Mouse (Mus musculus): ENCODE results near the gene Ptges3. TPM values are rescaled to one million over a fixed set of nuclear protein-coding genes. Genes with fewer than 3 reads are reported as not detected.
"Not testable (repeated sequence)": the region's sequence is repeated elsewhere in the genome, so short reads cannot be mapped to it uniquely, and the experiment has no call there.

The Ptges3 gene
- polyA plus RNA-seq, 1 experiment from 2014 or later, result 461 TPM

DNA sequence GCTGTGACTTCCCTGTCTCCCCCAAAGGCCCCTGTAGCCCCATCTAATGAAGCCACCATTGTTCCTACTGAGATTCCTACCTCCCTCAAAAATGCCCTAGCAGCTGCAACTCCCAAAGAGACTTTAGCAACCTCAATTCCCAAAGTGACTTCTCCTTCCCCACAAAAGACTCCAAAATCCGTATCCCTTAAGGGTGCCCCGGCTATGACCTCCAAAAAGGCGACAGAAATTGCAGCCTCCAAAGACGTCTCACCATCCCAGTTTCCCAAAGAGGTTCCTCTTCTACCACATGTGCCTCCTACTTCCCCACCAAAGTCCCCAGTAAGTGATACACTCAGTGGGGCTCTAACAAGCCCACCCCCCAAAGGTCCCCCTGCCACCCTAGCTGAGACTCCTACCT lies 17.1 kb upstream of the Ptges3 start:
- peaks cover 41% of the 10 kb centered on the region for H3K4me1 ChIP-seq
- peaks cover 76% of the 10 kb centered on the region for H3K36me3 ChIP-seq
- H3K9me3 ChIP-seq, result no peaks in the 10 kb centered on the region
- 83% methylated on average over 4 of the region's 4 CpGs for WGBS
- H3K27me3 ChIP-seq (replicated peaks), result no peaks in the 10 kb centered on the region
- H3K9ac ChIP-seq, result no peak overlapping the region
- no peak for ATAC-seq (ENCODE audit: low FRiP score, low read depth)
- H3K4me2 ChIP-seq (replicated peaks), result no peak overlapping the region
- no peak overlapping the region for H3K4me3 ChIP-seq
- H3K27ac ChIP-seq, result no peak overlapping the region

GRCm38 (mm10) chr10:128042466-128042865 lies 16.3 kb upstream of the Ptges3 start:
- Histone ChIP-seq H3K27ac (no peak overlapping the region), H3K4me2 (replicated peaks) (no peak overlapping the region), H3K9me3 (no peaks in the 10 kb centered on the region), H3K4me3 (no peak overlapping the region), H3K9ac (no peak overlapping the region), H3K36me3 (peaks cover 82% of the 10 kb centered on the region), H3K4me1 (peaks cover 32% of the 10 kb centered on the region), H3K27me3 (replicated peaks) (no peaks in the 10 kb centered on the region)
- 96% methylated on average over 3 of the region's 3 CpGs for WGBS
- no peak for ATAC-seq (ENCODE audit: low FRiP score, low read depth)

- H3K9ac ChIP-seq, result no peak overlapping the region
- H3K9me3 ChIP-seq, result no peaks in the 10 kb centered on the region
- WGBS, result 79% methylated on average over 3 of the region's 3 CpGs
- H3K36me3 ChIP-seq, result peaks cover 87% of the 10 kb centered on the region
- no peak overlapping the region for H3K4me2 ChIP-seq (replicated peaks)
- peaks cover 27% of the 10 kb centered on the region for H3K4me1 ChIP-seq
- H3K4me3 ChIP-seq, result no peak overlapping the region
- no peak overlapping the region for H3K27ac ChIP-seq
- H3K27me3 ChIP-seq (replicated peaks), result no peaks in the 10 kb centered on the region
- ATAC-seq (ENCODE audit: low FRiP score, low read depth), result no peak
Measured at GRCm38 (mm10) chr10:128043041-128043835, 15.5 kb upstream of the Ptges3 start.

GRCm38 (mm10) chr10:128048157-128048556 lies 10.6 kb upstream of the Ptges3 start:
- peaks cover 10% of the 10 kb centered on the region for H3K4me1 ChIP-seq
- H3K27me3 ChIP-seq (replicated peaks), result no peaks in the 10 kb centered on the region
- H3K4me3 ChIP-seq, result no peak overlapping the region
- H3K9me3 ChIP-seq, result no peaks in the 10 kb centered on the region
- peaks cover 79% of the 10 kb centered on the region for H3K36me3 ChIP-seq
- no peak overlapping the region for H3K27ac ChIP-seq
- no peak overlapping the region for H3K4me2 ChIP-seq (replicated peaks)
- no peak overlapping the region for H3K9ac ChIP-seq
- WGBS, result 95% methylated on average over 8 of the region's 8 CpGs
- no peak for ATAC-seq (ENCODE audit: low FRiP score, low read depth)

- H3K4me2 ChIP-seq (replicated peaks), result no peak overlapping the region
- WGBS, result 91% methylated on average over 2 of the region's 2 CpGs
- H3K4me3 ChIP-seq, result no peak overlapping the region
- no peaks in the 10 kb centered on the region for H3K9me3 ChIP-seq
- peaks cover 64% of the 10 kb centered on the region for H3K36me3 ChIP-seq
- ATAC-seq (ENCODE audit: low FRiP score, low read depth), result 0 out of 2 replicates have a peak, but pooled peaks have one; percentile 37
- no peaks in the 10 kb centered on the region for H3K4me1 ChIP-seq
- H3K27ac ChIP-seq, result no peak overlapping the region
- no peaks in the 10 kb centered on the region for H3K27me3 ChIP-seq (replicated peaks)
- H3K9ac ChIP-seq, result no peak overlapping the region
Measured at GRCm38 (mm10) chr10:128049741-128050140, 9.0 kb upstream of the Ptges3 start.

DNA sequence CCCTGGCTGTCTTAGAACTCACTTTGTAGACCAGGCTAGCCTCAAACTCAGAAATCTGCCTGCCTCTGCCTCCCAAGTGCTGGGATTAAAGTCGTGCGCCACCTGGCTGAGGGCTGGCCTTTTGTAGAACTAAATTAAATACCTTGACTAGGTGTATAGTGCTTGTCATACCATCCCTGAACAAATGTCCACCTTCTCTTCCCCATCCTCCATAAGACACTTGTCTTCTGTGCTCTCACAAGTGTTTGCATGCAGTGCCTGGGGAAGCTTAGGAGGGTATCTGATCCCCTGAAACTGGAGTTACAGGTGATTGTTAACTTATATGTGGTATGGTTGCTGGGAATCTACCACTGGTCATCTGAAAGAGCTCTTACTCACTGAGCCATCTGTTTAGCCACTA lies 8.4 kb upstream of the Ptges3 start:
- peaks cover 58% of the 10 kb centered on the region for H3K36me3 ChIP-seq
- no peak overlapping the region for H3K27ac ChIP-seq
- WGBS, result 82% methylated on average over 2 of the region's 2 CpGs
- no peaks in the 10 kb centered on the region for H3K9me3 ChIP-seq
- no peaks in the 10 kb centered on the region for H3K27me3 ChIP-seq (replicated peaks)
- no peak overlapping the region for H3K4me2 ChIP-seq (replicated peaks)
- H3K9ac ChIP-seq, result no peak overlapping the region
- no peaks in the 10 kb centered on the region for H3K4me1 ChIP-seq
- H3K4me3 ChIP-seq, result no peak overlapping the region
- ATAC-seq (ENCODE audit: low FRiP score, low read depth), result no peak

DNA sequence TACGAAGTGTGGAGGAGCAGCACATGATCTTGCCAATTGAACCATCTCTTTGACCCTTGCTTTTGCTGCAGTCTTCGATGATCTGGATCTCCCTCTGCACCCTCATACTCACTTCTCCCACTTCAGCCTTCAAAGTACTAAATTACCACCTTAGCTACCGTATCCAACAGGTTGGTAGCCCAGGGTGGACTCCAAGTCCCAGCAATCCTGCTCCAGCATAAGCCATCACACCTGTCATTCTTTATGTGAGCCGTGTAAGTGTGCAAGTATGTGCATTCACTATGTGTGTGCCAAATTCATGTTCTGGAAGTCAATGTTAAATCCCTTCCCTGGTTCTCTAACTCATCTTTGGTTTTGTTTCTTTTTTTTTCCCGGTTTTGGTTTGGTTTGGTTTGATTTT lies 7.2 kb upstream of the Ptges3 start:
- no peak overlapping the region for H3K4me2 ChIP-seq (replicated peaks)
- no peaks in the 10 kb centered on the region for H3K27me3 ChIP-seq (replicated peaks)
- no peaks in the 10 kb centered on the region for H3K4me1 ChIP-seq
- no peak overlapping the region for H3K4me3 ChIP-seq
- H3K27ac ChIP-seq, result no peak overlapping the region
- no peak overlapping the region for H3K9ac ChIP-seq
- no peaks in the 10 kb centered on the region for H3K9me3 ChIP-seq
- H3K36me3 ChIP-seq, result peaks cover 46% of the 10 kb centered on the region
- ATAC-seq (ENCODE audit: low FRiP score, low read depth), result no peak
- 94% methylated on average over 5 of the region's 5 CpGs for WGBS

DNA sequence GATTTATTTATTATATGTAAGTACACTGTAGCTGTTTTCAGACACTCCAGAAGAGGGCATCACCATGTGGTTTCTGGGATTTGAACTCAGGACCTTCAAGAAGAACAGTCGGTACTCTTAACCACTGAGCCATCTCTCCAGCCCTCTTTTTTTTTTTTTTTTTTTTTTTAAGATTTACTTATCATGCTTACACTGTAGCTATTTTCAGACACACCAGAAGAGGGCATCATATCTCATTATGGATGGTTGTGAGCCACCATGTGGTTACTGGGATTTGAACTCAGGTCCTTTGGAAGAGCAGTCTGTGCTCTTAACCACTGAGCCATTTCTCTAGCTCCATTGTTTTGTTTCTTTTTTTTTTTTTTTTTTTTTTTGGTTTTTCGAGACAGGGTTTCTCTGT lies 6.6 kb upstream of the Ptges3 start:
- WGBS, result 100% methylated on average over 1 of the region's 2 CpGs

DNA sequence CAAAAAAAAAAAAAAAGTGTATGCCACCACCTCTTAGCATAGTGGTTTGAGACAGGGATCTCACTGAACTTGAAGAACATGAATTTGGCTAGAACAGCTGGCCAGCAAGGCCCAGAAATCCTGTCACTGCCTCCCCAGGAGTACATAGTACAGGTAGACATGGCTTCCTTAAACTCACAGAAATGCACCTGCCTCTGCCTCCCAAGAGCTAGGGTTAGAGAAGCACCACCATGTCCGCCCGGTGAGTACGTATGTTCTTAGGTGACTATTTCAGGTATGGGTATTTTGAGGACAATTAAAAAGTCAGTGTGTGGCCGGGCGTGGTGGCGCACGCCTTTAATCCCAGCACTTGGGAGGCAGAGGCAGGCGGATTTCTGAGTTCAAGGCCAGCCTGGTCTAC lies 5.8 kb upstream of the Ptges3 start:
- ATAC-seq (ENCODE audit: low FRiP score, low read depth), result no peak
- H3K9me3 ChIP-seq, result no peaks in the 10 kb centered on the region
- H3K27ac ChIP-seq, result no peak overlapping the region
- H3K36me3 ChIP-seq, result peaks cover 34% of the 10 kb centered on the region
- 95% methylated on average over 8 of the region's 8 CpGs for WGBS
- H3K4me2 ChIP-seq (replicated peaks), result no peak overlapping the region
- no peak overlapping the region for H3K4me3 ChIP-seq
- H3K9ac ChIP-seq, result no peak overlapping the region
- peaks cover 6% of the 10 kb centered on the region; the same call in 1 of the 2 replicates for H3K4me1 ChIP-seq
- H3K27me3 ChIP-seq (replicated peaks), result no peaks in the 10 kb centered on the region

More for the DNA sequence above, 6.6 kb upstream of the Ptges3 start:
- not testable (repeated sequence) for H3K4me2 ChIP-seq (replicated peaks); H3K4me1 ChIP-seq; H3K9me3 ChIP-seq; ATAC-seq (ENCODE audit: low FRiP score, low read depth); H3K27ac ChIP-seq; H3K9ac ChIP-seq; H3K4me3 ChIP-seq; H3K27me3 ChIP-seq (replicated peaks)
- peaks cover 41% of the 10 kb centered on the region for H3K36me3 ChIP-seq

DNA sequence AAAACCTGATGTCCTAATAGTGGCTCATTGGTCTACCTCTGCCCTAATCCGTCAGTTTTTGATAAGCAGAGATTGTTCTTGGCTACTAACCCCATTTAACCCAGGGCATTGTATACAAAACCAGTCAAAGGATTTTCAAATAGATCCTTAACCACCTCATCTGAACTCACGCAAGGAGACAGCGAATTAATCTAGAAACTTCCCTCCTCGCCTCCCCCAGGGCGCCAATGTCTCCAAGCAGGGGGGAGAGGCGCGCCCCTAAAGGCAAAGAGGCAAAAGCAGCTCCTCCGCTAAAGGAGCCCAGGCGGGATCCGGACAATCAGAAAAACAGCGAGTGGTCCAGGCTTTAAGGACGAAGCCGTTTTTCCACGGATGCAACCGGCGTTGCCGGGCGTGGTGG lies 570 bp upstream of the Ptges3 start:
- peak overlapping the region; percentile 67 for H3K4me2 ChIP-seq (replicated peaks)
- peak; percentile 38 for ATAC-seq (ENCODE audit: low FRiP score, low read depth)
- no peaks in the 10 kb centered on the region for H3K9me3 ChIP-seq
- peak overlapping the region; percentile 97 for H3K27ac ChIP-seq
- H3K9ac ChIP-seq, result peak overlapping the region; percentile 82
- H3K4me1 ChIP-seq, result peaks cover 23% of the 10 kb centered on the region
- peak overlapping the region; percentile 72 for H3K4me3 ChIP-seq
- H3K36me3 ChIP-seq, result no peaks in the 10 kb centered on the region
- 1% methylated on average over 18 of the region's 18 CpGs for WGBS
- no peaks in the 10 kb centered on the region for H3K27me3 ChIP-seq (replicated peaks)

DNA sequence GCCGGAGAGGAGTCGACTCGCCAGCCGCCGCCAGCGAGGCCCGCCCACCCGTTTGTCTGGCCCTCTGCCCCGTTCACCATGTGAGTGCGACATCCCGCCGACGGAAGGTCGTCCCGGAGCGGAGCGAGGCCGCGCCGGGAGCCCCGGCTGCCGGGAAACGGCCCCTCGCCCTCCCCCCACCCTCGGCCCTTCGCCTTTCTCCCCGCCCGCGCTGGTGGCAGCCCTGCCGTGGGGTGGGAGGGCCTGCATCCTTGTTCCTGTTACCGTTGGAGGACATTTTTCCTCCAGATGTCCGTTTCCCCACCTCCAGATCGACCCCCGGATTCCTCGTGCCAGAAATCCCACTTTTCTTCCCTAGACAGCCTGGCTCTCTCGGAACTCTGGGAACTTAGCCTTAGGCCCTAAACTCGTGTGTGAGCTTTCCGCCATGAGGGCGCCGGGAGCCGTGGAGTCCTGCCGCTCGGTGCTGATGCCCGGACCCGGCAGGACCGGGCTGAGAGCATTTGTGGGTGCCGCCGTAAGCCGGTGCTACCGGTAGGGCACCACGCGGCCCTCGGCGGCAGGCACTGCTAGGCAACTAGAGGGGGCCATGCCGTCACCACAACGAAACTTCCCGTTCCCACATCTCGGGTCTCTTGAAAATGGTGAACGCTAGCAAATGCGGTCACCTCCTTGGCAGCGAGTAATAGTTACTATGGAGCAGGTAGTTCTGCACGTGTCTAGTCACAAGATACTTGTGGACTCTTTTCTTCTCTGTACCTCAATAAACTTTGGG lies 640 bp downstream of the Ptges3 start:
- Histone ChIP-seq H3K27ac (peak overlapping the region; percentile 97), H3K27me3 (replicated peaks) (no peaks in the 10 kb centered on the region), H3K9ac (peak overlapping the region; percentile 93), H3K4me2 (replicated peaks) (peak overlapping the region; percentile 67), H3K9me3 (no peaks in the 10 kb centered on the region), H3K36me3 (peaks cover 6% of the 10 kb centered on the region; the same call in 1 of the 2 replicates), H3K4me3 (peak overlapping the region; percentile 72), H3K4me1 (peaks cover 23% of the 10 kb centered on the region)
- under 1% methylated on average over 62 of the region's 62 CpGs for WGBS
- peak; percentile 59 for ATAC-seq (ENCODE audit: low FRiP score, low read depth)

DNA sequence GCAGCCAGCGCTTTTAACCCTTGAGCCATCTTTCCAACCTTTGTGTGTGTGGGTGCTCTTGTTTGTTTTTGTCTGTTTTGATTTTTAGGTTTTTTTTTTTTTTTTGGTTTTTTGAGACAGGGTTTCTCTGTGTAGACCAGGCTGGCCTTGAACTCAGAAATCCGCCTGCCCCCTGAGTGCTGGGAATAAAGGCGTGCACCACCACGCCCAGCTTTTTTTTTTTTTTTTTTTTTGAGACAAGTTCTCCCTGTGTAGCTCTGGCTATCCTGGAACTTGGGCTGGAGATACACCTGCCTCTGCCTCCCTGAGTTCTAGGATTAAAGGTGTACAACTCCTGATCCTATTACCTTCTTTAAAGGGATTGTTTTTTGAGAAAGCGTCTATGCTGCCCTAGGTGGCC lies 2.4 kb downstream of the Ptges3 start:
- peak overlapping the region; percentile 93 for H3K9ac ChIP-seq
- peak overlapping the region; percentile 67 for H3K4me2 ChIP-seq (replicated peaks)
- H3K4me3 ChIP-seq, result no peak overlapping the region; the same call in 1 of the 2 replicates
- no peak overlapping the region for H3K27ac ChIP-seq
- no peak for ATAC-seq (ENCODE audit: low FRiP score, low read depth)
- 92% methylated on average over 5 of the region's 5 CpGs for WGBS
- H3K27me3 ChIP-seq (replicated peaks), result no peaks in the 10 kb centered on the region
- peaks cover 23% of the 10 kb centered on the region for H3K4me1 ChIP-seq
- H3K9me3 ChIP-seq, result no peaks in the 10 kb centered on the region
- peaks cover 6% of the 10 kb centered on the region; the same call in 1 of the 2 replicates for H3K36me3 ChIP-seq
